Mouse (Mus musculus) olfactory bulb, adult 2 months (tissue): ENCODE results near the gene Bpifb1. TPM values are rescaled to one million over a fixed set of nuclear protein-coding genes. Genes with fewer than 3 reads are reported as not detected.

Experiments
- polyA plus RNA-seq: library from polyadenylated mRNA; stranded (reverse); fragments of >200 nt; gene quantifications from 2 replicates; pipeline ENCODE4 v1.2.4, GENCODE M21; 2012; ENCODE audit warnings: low replicate concordance; ENCODE audit not compliant: missing spikeins, insufficient read depth, insufficient read length

Gene Bpifb1
- polyA plus RNA-seq, 1 experiment: not detected

Other genes with a start within 250 kb of the Bpifb1 start
- gene Bpifa6, start 215.9 kb upstream of the Bpifb1 start, polyA plus RNA-seq: not detected in 2 replicates
- not detected in 2 replicates for gene Bpifa2, start 182.6 kb upstream of the Bpifb1 start, polyA plus RNA-seq
- not detected in 2 replicates for gene Bpifa3, start 60.5 kb upstream of the Bpifb1 start, polyA plus RNA-seq
- gene Bpifa1, start 47.9 kb upstream of the Bpifb1 start, polyA plus RNA-seq: not detected in 2 replicates
- gene Bpifa5, start 28.2 kb upstream of the Bpifb1 start, polyA plus RNA-seq: not detected in 2 replicates
- gene Bpifb5, start 32.9 kb downstream of the Bpifb1 start, polyA plus RNA-seq: not detected in 2 replicates
- not detected in 2 replicates for gene Bpifb9a, start 67.0 kb downstream of the Bpifb1 start, polyA plus RNA-seq
- not detected in 2 replicates for gene Bpifb9b, start 116.4 kb downstream of the Bpifb1 start, polyA plus RNA-seq
- not detected in 2 replicates for gene Cdk5rap1, start 182.2 kb downstream of the Bpifb1 start, polyA plus RNA-seq
- not detected in 2 replicates for gene Snta1, start 217.3 kb downstream of the Bpifb1 start, polyA plus RNA-seq
- gene Cbfa2t2, start 245.7 kb downstream of the Bpifb1 start, polyA plus RNA-seq: not detected in 2 replicates